Comparison of ENCODE assay signal across 11 mouse cellular contexts in genomic region chr13:111994862-111995490, GRCm38 (mm10).
"Had no signal": no experiment of that assay in that cellular context is flagged by ENCODE, and none has a peak within 500 bp of the region (broad histone marks: within the 10 kb centered on the region; RNA-seq: fewer than 3 reads in every experiment).

No protein-coding gene starts in this region.

- DNase-seq: kidney, adult 18-20 months; kidney, adult 9 months; kidney, postnatal 14 days; kidney, postnatal 4 days; left cerebral cortex, postnatal 4 days; liver, postnatal 0 days; retina, postnatal 1 day; right cerebral cortex, postnatal 25 days; spleen, adult 18-20 months had no signal

- ATAC-seq: liver, postnatal 0 days; lung, postnatal 0 days; midbrain, embryonic 15.5 days had no signal
